Mouse (Mus musculus): ENCODE data around the gene Bend6. TPM values are rescaled to one million over a fixed set of nuclear protein-coding genes. Genes with fewer than 3 reads are reported as not detected.
A peak's percentile ranks its signal among the peaks of the same experiment; 100 is the strongest.

Bend6 gene
- polyA plus RNA-seq (2015; fragmentation: Nextera tagmentation; extraction: Ambion mirVana), result 0.32 and 0.33 TPM in 2 replicates

- no peaks in the 10 kb centered on the region for H3K9me3 ChIP-seq (replicated peaks; ENCODE audit: low read length)
- no peak within 1 kb of the TSS for H3K27ac ChIP-seq
- ATAC-seq (replicated peaks; ENCODE audit: low FRiP score, low read depth) (peak; percentile 78), DNase-seq (ENCODE audit: low spot score) (peak; percentile 59)
- H3K4me3 ChIP-seq (replicated peaks; ENCODE audit: low read depth, low read length), result peak within 1 kb of the TSS; percentile 64
- TF ChIP-seq CTCF (IDR thresholded peaks at IDR 0.05; ENCODE audit: low read depth), result peak; percentile 31; the same call in 1 of the 2 replicates
- WGBS, result under 1% methylated on average over 49 of the region's 110 CpGs
- peaks cover 18% of the 10 kb centered on the region for H3K27me3 ChIP-seq (ENCODE audit: insufficient read depth, low read length)
- H3K4me1 ChIP-seq (replicated peaks; ENCODE audit: insufficient read depth, low read length), result peaks cover 6% of the 10 kb centered on the region
- peak within 1 kb of the TSS; percentile 47 for H3K9ac ChIP-seq (ENCODE audit: low read depth, low read length)
- H3K4me2 ChIP-seq (ENCODE audit: low read length), result peak within 1 kb of the TSS; percentile 94
- H3K36me3 ChIP-seq (ENCODE audit: insufficient read depth, low read length), result no peaks in the 10 kb centered on the region
Measured at GRCm38 (mm10) chr1:33907421-33908190, at the start of gene Bend6. Bend6 (minus strand) TSS chr1:33907816.

- no peak overlapping the region for H3K27ac ChIP-seq
- H3K4me1 ChIP-seq (replicated peaks; ENCODE audit: insufficient read depth, low read length), result no peaks in the 10 kb centered on the region
- ATAC-seq (replicated peaks; ENCODE audit: low FRiP score, low read depth), result no peak
- H3K36me3 ChIP-seq (ENCODE audit: insufficient read depth, low read length), result no peaks in the 10 kb centered on the region
- no peak for TF ChIP-seq CTCF (IDR thresholded peaks at IDR 0.05; ENCODE audit: low read depth)
- no peak overlapping the region for H3K9ac ChIP-seq (ENCODE audit: low read depth, low read length)
- DNase-seq (ENCODE audit: low spot score), result no peak
- no peak overlapping the region for H3K4me2 ChIP-seq (ENCODE audit: low read length)
- 98% methylated on average over 6 of the region's 6 CpGs for WGBS
- H3K9me3 ChIP-seq (replicated peaks; ENCODE audit: low read length), result no peaks in the 10 kb centered on the region
- no peaks in the 10 kb centered on the region for H3K27me3 ChIP-seq (ENCODE audit: insufficient read depth, low read length)
- H3K4me3 ChIP-seq (replicated peaks; ENCODE audit: low read depth, low read length), result no peak overlapping the region
Measured at GRCm38 (mm10) chr1:33955626-33956025, 48.0 kb upstream of the Bend6 start.

GRCm38 (mm10) chr1:33948511-33948910 is 40.9 kb upstream of the Bend6 start:
- WGBS, result 94% methylated on average over 5 of the region's 5 CpGs
- no peak for TF ChIP-seq CTCF (IDR thresholded peaks at IDR 0.05; ENCODE audit: low read depth)
- no peak overlapping the region for H3K27ac ChIP-seq
- no peak overlapping the region for H3K4me3 ChIP-seq (replicated peaks; ENCODE audit: low read depth, low read length)
- no peaks in the 10 kb centered on the region for H3K36me3 ChIP-seq (ENCODE audit: insufficient read depth, low read length)
- no peak overlapping the region for H3K4me2 ChIP-seq (ENCODE audit: low read length)
- H3K4me1 ChIP-seq (replicated peaks; ENCODE audit: insufficient read depth, low read length), result no peaks in the 10 kb centered on the region
- H3K9ac ChIP-seq (ENCODE audit: low read depth, low read length), result no peak overlapping the region
- no peak for ATAC-seq (replicated peaks; ENCODE audit: low FRiP score, low read depth)
- no peak for DNase-seq (ENCODE audit: low spot score)
- H3K9me3 ChIP-seq (replicated peaks; ENCODE audit: low read length), result no peaks in the 10 kb centered on the region
- H3K27me3 ChIP-seq (ENCODE audit: insufficient read depth, low read length), result no peaks in the 10 kb centered on the region

- WGBS, result 94% methylated on average over 6 of the region's 6 CpGs
- H3K9me3 ChIP-seq (replicated peaks; ENCODE audit: low read length), result no peaks in the 10 kb centered on the region
Measured at GRCm38 (mm10) chr1:33947838-33948237, 40.2 kb upstream of the Bend6 start.

GRCm38 (mm10) chr1:33946601-33947395 is 39.2 kb upstream of the Bend6 start:
- H3K4me1 ChIP-seq (replicated peaks; ENCODE audit: insufficient read depth, low read length), result no peaks in the 10 kb centered on the region
- no peak overlapping the region for H3K9ac ChIP-seq (ENCODE audit: low read depth, low read length)
- no peak overlapping the region for H3K27ac ChIP-seq
- H3K36me3 ChIP-seq (ENCODE audit: insufficient read depth, low read length), result no peaks in the 10 kb centered on the region
- no peaks in the 10 kb centered on the region for H3K27me3 ChIP-seq (ENCODE audit: insufficient read depth, low read length)
- ATAC-seq (replicated peaks; ENCODE audit: low FRiP score, low read depth) (no peak; the same call in 1 of the 2 replicates), DNase-seq (ENCODE audit: low spot score) (peak; percentile 65)
- TF ChIP-seq CTCF (IDR thresholded peaks at IDR 0.05; ENCODE audit: low read depth), result no peak
- H3K4me3 ChIP-seq (replicated peaks; ENCODE audit: low read depth, low read length), result no peak overlapping the region
- H3K4me2 ChIP-seq (ENCODE audit: low read length), result no peak overlapping the region
- WGBS, result 64% methylated on average over 12 of the region's 12 CpGs
- H3K9me3 ChIP-seq (replicated peaks; ENCODE audit: low read length), result no peaks in the 10 kb centered on the region

More at GRCm38 (mm10) chr1:33947838-33948237, 40.2 kb upstream of the Bend6 start:
- no peak for ATAC-seq (replicated peaks; ENCODE audit: low FRiP score, low read depth)
- Histone ChIP-seq H3K9ac (ENCODE audit: low read depth, low read length) (no peak overlapping the region), H3K36me3 (ENCODE audit: insufficient read depth, low read length) (no peaks in the 10 kb centered on the region), H3K4me1 (replicated peaks; ENCODE audit: insufficient read depth, low read length) (no peaks in the 10 kb centered on the region), H3K27me3 (ENCODE audit: insufficient read depth, low read length) (no peaks in the 10 kb centered on the region), H3K4me3 (replicated peaks; ENCODE audit: low read depth, low read length) (no peak overlapping the region), H3K4me2 (ENCODE audit: low read length) (no peak overlapping the region), H3K27ac (no peak overlapping the region)
- TF ChIP-seq CTCF (IDR thresholded peaks at IDR 0.05; ENCODE audit: low read depth), result peak; percentile 43
- no peak for DNase-seq (ENCODE audit: low spot score)

GRCm38 (mm10) chr1:33945756-33946155 is 38.1 kb upstream of the Bend6 start:
- Histone ChIP-seq H3K4me3 (replicated peaks; ENCODE audit: low read depth, low read length) (no peak overlapping the region), H3K4me1 (replicated peaks; ENCODE audit: insufficient read depth, low read length) (no peaks in the 10 kb centered on the region), H3K27ac (no peak overlapping the region), H3K9ac (ENCODE audit: low read depth, low read length) (no peak overlapping the region), H3K27me3 (ENCODE audit: insufficient read depth, low read length) (no peaks in the 10 kb centered on the region), H3K4me2 (ENCODE audit: low read length) (no peak overlapping the region), H3K9me3 (replicated peaks; ENCODE audit: low read length) (no peaks in the 10 kb centered on the region), H3K36me3 (ENCODE audit: insufficient read depth, low read length) (no peaks in the 10 kb centered on the region)
- DNase-seq (ENCODE audit: low spot score) (no peak), ATAC-seq (replicated peaks; ENCODE audit: low FRiP score, low read depth) (no peak)
- 86% methylated on average over 6 of the region's 6 CpGs for WGBS
- TF ChIP-seq CTCF (IDR thresholded peaks at IDR 0.05; ENCODE audit: low read depth), result no peak

Measured in kidney, postnatal 0 days (tissue).